In the genomic region with DNA sequence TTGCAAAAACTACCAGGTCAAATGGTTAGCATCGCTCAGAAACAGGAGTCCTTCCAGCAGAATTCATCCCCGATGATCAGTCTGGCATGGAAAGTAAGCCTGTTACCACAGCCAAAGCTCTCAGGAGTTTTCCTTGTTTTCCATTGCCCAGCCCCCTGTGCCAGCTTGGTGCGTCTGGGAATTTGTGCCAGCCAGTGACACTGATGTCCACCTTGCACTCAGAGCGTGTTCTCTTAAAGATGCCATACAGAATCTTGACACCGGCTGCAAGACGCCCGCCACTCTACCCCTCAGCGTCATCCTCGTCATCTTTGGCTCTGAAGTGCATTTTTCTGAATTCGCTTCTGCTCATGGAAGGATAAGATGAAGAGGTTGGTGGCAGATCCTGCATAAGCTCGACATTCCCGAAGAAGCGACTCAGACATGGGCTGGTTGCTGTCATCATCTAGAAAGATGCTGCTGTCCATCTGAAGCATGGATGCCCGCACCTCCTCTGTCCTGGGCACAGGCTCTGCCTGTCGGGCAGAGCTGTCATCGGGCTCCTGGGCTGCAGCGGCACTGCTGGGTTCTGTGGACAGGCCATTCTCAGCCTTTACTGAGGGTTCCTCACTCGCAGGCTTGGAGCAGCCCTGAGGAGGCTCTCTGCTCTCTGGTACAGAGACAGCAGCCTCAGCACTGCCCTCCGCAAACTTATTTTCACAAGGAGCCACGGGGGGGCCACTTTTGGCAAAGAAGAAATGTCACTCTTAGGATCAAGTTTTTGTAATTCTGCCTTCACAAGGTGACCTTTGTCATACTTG, we compare ENCODE assay signal across 8 mouse cellular contexts. TPM values are rescaled to one million over a fixed set of nuclear protein-coding genes. Genes with fewer than 3 reads are reported as not detected.
DNase-seq lines count a peak whose midpoint lies in the region; ATAC-seq lines count a peak whose summit lies in the region.

No protein-coding gene starts in this region.

- no peaks in the 10 kb centered on the region for H3K36me3 ChIP-seq in heart, embryonic 11.5 days (ENCODE audit: control insufficient read depth, insufficient read depth, low read length)
- no peaks in the 10 kb centered on the region for H3K36me3 ChIP-seq in forebrain, embryonic 14.5 days (ENCODE audit: control insufficient read depth, insufficient read depth, low read length)
- H3K36me3 ChIP-seq in limb, embryonic 13.5 days = no peaks in the 10 kb centered on the region
- H3K36me3 ChIP-seq in stomach, embryonic 15.5 days = no peaks in the 10 kb centered on the region

- H3K27ac ChIP-seq in heart, embryonic 11.5 days (ENCODE audit: low read depth, low read length) = no peak overlapping the region
- H3K27ac ChIP-seq in forebrain, embryonic 14.5 days (ENCODE audit: low read depth, low read length) = no peak overlapping the region
- no peak overlapping the region for H3K27ac ChIP-seq in limb, embryonic 13.5 days
- H3K27ac ChIP-seq in stomach, embryonic 15.5 days = no peak overlapping the region

- 41% methylated on average over 20 of the region's 20 CpGs for WGBS in heart, embryonic 11.5 days (ENCODE audit: insufficient replicate concordance)
- 53% methylated on average over 20 of the region's 20 CpGs for WGBS in forebrain, embryonic 14.5 days
- WGBS in limb, embryonic 13.5 days = 57% methylated on average over 20 of the region's 20 CpGs
- 53% methylated on average over 20 of the region's 20 CpGs for WGBS in stomach, embryonic 15.5 days

- DNase-seq in heart, adult 11 months = no peak
- DNase-seq in cerebellum, adult 11 months = peak; percentile 51
- no peak for DNase-seq in forebrain, embryonic 14.5 days (ENCODE audit: low spot score)
- no peak for DNase-seq in gastrocnemius, adult 18-20 months (ENCODE audit: low spot score)
- no peak for DNase-seq in spleen, postnatal 4 days (ENCODE audit: low spot score in 2 of 2)

- no peak overlapping the region; the same call in 1 of the 2 replicates for H3K9ac ChIP-seq in heart, embryonic 11.5 days (ENCODE audit: low read depth, low read length)
- no peak overlapping the region for H3K9ac ChIP-seq in forebrain, embryonic 14.5 days (ENCODE audit: low read length)
- peak overlapping the region; percentile 65 for H3K9ac ChIP-seq in limb, embryonic 13.5 days
- H3K9ac ChIP-seq in stomach, embryonic 15.5 days = no peak overlapping the region

- H3K4me3 ChIP-seq in heart, embryonic 11.5 days (ENCODE audit: low read depth, low read length) = peak overlapping the region; percentile 47
- no peak overlapping the region for H3K4me3 ChIP-seq in forebrain, embryonic 14.5 days (ENCODE audit: low read depth, low read length)
- H3K4me3 ChIP-seq in limb, embryonic 13.5 days = peak overlapping the region; percentile 44
- H3K4me3 ChIP-seq in stomach, embryonic 15.5 days (replicated peaks) = peak overlapping the region; percentile 41

- peak overlapping the region; percentile 79 for H3K4me2 ChIP-seq in heart, embryonic 11.5 days
- H3K4me2 ChIP-seq in forebrain, embryonic 14.5 days (ENCODE audit: low read length) = peak overlapping the region; percentile 52
- peak overlapping the region; percentile 78 for H3K4me2 ChIP-seq in limb, embryonic 13.5 days (replicated peaks)
- H3K4me2 ChIP-seq in stomach, embryonic 15.5 days = peak overlapping the region; percentile 79

- peaks cover 11% of the 10 kb centered on the region for H3K4me1 ChIP-seq in heart, embryonic 11.5 days (ENCODE audit: control insufficient read depth, insufficient read depth, low read length)
- no peaks in the 10 kb centered on the region for H3K4me1 ChIP-seq in forebrain, embryonic 14.5 days (ENCODE audit: control insufficient read depth, insufficient read depth, low read length)
- H3K4me1 ChIP-seq in limb, embryonic 13.5 days = peaks cover 8% of the 10 kb centered on the region
- H3K4me1 ChIP-seq in stomach, embryonic 15.5 days = peaks cover 10% of the 10 kb centered on the region

- H3K9me3 ChIP-seq in heart, embryonic 11.5 days (replicated peaks; ENCODE audit: control insufficient read depth, low read length) = no peaks in the 10 kb centered on the region
- H3K9me3 ChIP-seq in forebrain, embryonic 14.5 days (replicated peaks; ENCODE audit: control insufficient read depth, low read length) = no peaks in the 10 kb centered on the region
- H3K9me3 ChIP-seq in limb, embryonic 13.5 days = no peaks in the 10 kb centered on the region
- no peaks in the 10 kb centered on the region for H3K9me3 ChIP-seq in stomach, embryonic 15.5 days

- H3K27me3 ChIP-seq in heart, embryonic 11.5 days (ENCODE audit: control insufficient read depth, insufficient read depth, low read length) = peaks cover 3% of the 10 kb centered on the region; the same call in 1 of the 2 replicates
- 0 out of 2 replicates have a peak, but pooled peaks cover 7% of the 10 kb centered on the region for H3K27me3 ChIP-seq in forebrain, embryonic 14.5 days (replicated peaks; ENCODE audit: control insufficient read depth, insufficient read depth, low read length)
- H3K27me3 ChIP-seq in limb, embryonic 13.5 days = peaks cover 35% of the 10 kb centered on the region
- H3K27me3 ChIP-seq in stomach, embryonic 15.5 days (replicated peaks) = no peaks in the 10 kb centered on the region

- no peak for ATAC-seq in heart, embryonic 11.5 days (replicated peaks; ENCODE audit: insufficient number of reproducible peaks, low FRiP score, low TSS enrichment)
- no peak for ATAC-seq in forebrain, embryonic 14.5 days
- ATAC-seq in limb, embryonic 13.5 days (ENCODE audit: low FRiP score, low read depth) = no peak
- no peak for ATAC-seq in stomach, embryonic 15.5 days (ENCODE audit: insufficient read depth, low FRiP score, low read depth)

RNA-seq across cellular contexts. Expression of a gene that starts 4.1 kb away (rescaled TPM):
- not detected in 2 replicates for polyA plus RNA-seq in heart, embryonic 11.5 days (2014; fragmentation: Nextera tagmentation; extraction: Ambion mirVana)
- polyA plus RNA-seq in forebrain, embryonic 14.5 days (2014; fragmentation: Nextera tagmentation; extraction: Ambion mirVana) = not detected in 2 replicates
- not detected in 2 replicates for polyA plus RNA-seq in limb, embryonic 13.5 days (2015; fragmentation: Nextera tagmentation; extraction: Ambion mirVana)
- 0.12 TPM in 1 of 2 replicates, not detected in the other for polyA plus RNA-seq in stomach, embryonic 15.5 days (2015; fragmentation: Nextera tagmentation; extraction: Ambion mirVana)
- total RNA-seq in gastrocnemius, adult 18-20 months (2021) = not detected

RNA-seq across cellular contexts. Expression of a gene that starts 6.9 kb away (rescaled TPM):
- 67.0 and 83.1 TPM in 2 replicates for polyA plus RNA-seq in heart, embryonic 11.5 days (2014; fragmentation: Nextera tagmentation; extraction: Ambion mirVana)
- polyA plus RNA-seq in forebrain, embryonic 14.5 days (2014; fragmentation: Nextera tagmentation; extraction: Ambion mirVana) = 136 and 146 TPM in 2 replicates
- 104 and 106 TPM in 2 replicates for polyA plus RNA-seq in limb, embryonic 13.5 days (2015; fragmentation: Nextera tagmentation; extraction: Ambion mirVana)
- polyA plus RNA-seq in stomach, embryonic 15.5 days (2015; fragmentation: Nextera tagmentation; extraction: Ambion mirVana) = 79.8 and 81.6 TPM in 2 replicates
- 10 to 100 TPM; 32.2 to 33.1 TPM for total RNA-seq in gastrocnemius, adult 18-20 months (2021)
